Mouse (Mus musculus): ENCODE measurements around the gene Fam107b. TPM values are rescaled to one million over a fixed set of nuclear protein-coding genes. Genes with fewer than 3 reads are reported as not detected.

Gene Fam107b
- polyA plus RNA-seq, 2 experiments = 9.8 to 20.8 TPM

- Histone ChIP-seq H3K27me3 (ENCODE audit: control insufficient read depth, insufficient read depth, low read length) (no peaks in the 10 kb centered on the region), H3K9ac (replicated peaks) (no peak overlapping the region)
Measured at GRCm38 (mm10) chr2:3738734-3739133, 168.4 kb downstream of the Fam107b start.

DNA sequence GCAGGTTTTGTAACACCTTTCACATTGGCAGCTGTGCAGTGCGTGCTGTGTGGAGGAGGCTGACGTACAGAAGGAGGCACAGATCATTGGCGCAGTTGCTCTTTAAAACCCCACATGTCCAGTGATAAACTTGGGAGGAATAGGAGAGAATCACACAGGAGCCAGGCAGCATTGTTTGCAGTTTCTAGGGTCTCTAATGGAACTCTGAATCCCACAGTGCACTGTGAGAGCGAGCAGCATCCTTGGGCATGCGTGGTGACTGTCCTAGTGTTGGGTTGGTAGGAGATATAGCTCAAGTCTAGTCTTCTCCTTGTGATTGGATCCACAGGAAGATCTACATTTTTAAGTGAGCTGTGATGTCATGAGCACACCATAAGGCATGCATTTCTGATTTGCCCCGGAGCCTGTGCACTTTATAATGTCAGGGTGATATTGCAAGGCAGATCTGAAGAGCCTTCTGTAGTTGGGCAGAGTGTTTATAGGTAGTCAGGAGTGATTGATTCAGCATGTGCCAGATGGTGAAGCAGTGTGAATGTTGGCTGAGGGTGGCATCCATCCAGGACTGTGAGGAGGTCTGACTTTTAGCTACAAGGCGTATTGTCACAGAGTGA lies 169.2 kb downstream of the Fam107b start:
- Histone ChIP-seq H3K27me3 (ENCODE audit: control insufficient read depth, insufficient read depth, low read length) (no peaks in the 10 kb centered on the region), H3K27ac (no peak overlapping the region), H3K9me3 (ENCODE audit: control insufficient read depth, low read length) (no peaks in the 10 kb centered on the region), H3K4me3 (ENCODE audit: insufficient read depth in 1 of 2, low read depth in 2 of 2, low read length in 2 of 2) (no peak overlapping the region), H3K36me3 (replicated peaks; ENCODE audit: control insufficient read depth, insufficient read depth, low read depth) (no peaks in the 10 kb centered on the region), H3K9ac (replicated peaks) (no peak overlapping the region), H3K4me2 (ENCODE audit: low read depth) (no peak overlapping the region), H3K4me1 (replicated peaks; ENCODE audit: control insufficient read depth in 2 of 2, insufficient read depth in 2 of 2, low read length in 1 of 2) (no peaks in the 10 kb centered on the region; a peak in 1 of 4 replicates)
- ATAC-seq (ENCODE audit: insufficient read depth) (no peak), DNase-seq (ENCODE audit: low read depth in 3 of 3, low spot score in 3 of 3) (no peak)
- TF ChIP-seq EP300 (IDR thresholded peaks at IDR 0.05; ENCODE audit: low read depth) (no peak), CTCF (IDR thresholded peaks at IDR 0.05; ENCODE audit: low read depth) (no peak)
- WGBS (ENCODE audit: insufficient replicate concordance) = 71% methylated on average over 7 of the region's 7 CpGs

More at GRCm38 (mm10) chr2:3738734-3739133, 168.4 kb downstream of the Fam107b start:
- 81% methylated on average over 12 of the region's 12 CpGs for WGBS (ENCODE audit: insufficient replicate concordance)
- H3K9me3 ChIP-seq (ENCODE audit: control insufficient read depth, low read length) = no peaks in the 10 kb centered on the region
- no peak overlapping the region for H3K27ac ChIP-seq
- H3K4me1 ChIP-seq (replicated peaks; ENCODE audit: control insufficient read depth in 2 of 2, insufficient read depth in 2 of 2, low read length in 1 of 2) = no peaks in the 10 kb centered on the region; a peak in 1 of 4 replicates
- H3K36me3 ChIP-seq (replicated peaks; ENCODE audit: control insufficient read depth, insufficient read depth, low read depth) = no peaks in the 10 kb centered on the region
- H3K4me3 ChIP-seq (ENCODE audit: insufficient read depth in 1 of 2, low read depth in 2 of 2, low read length in 2 of 2) = no peak overlapping the region
- DNase-seq (ENCODE audit: low read depth in 3 of 3, low spot score in 3 of 3) (no peak), ATAC-seq (ENCODE audit: insufficient read depth) (no peak)
- H3K4me2 ChIP-seq (ENCODE audit: low read depth) = no peak overlapping the region
- no peak for TF ChIP-seq CTCF (IDR thresholded peaks at IDR 0.05; ENCODE audit: low read depth)
- TF ChIP-seq EP300 (IDR thresholded peaks at IDR 0.05; ENCODE audit: low read depth) = no peak

GRCm38 (mm10) chr2:3740256-3740655 lies 170.0 kb downstream of the Fam107b start:
- H3K4me1 ChIP-seq (replicated peaks; ENCODE audit: control insufficient read depth in 2 of 2, insufficient read depth in 2 of 2, low read length in 1 of 2) = no peaks in the 10 kb centered on the region; a peak in 1 of 4 replicates
- H3K4me3 ChIP-seq (ENCODE audit: insufficient read depth in 1 of 2, low read depth in 2 of 2, low read length in 2 of 2) = no peak overlapping the region
- WGBS (ENCODE audit: insufficient replicate concordance) = 52% methylated on average over 3 of the region's 3 CpGs
- H3K9ac ChIP-seq (replicated peaks) = no peak overlapping the region
- H3K36me3 ChIP-seq (replicated peaks; ENCODE audit: control insufficient read depth, insufficient read depth, low read depth) = no peaks in the 10 kb centered on the region
- ATAC-seq (ENCODE audit: insufficient read depth) = no peak
- H3K27ac ChIP-seq = no peak overlapping the region
- no peaks in the 10 kb centered on the region for H3K9me3 ChIP-seq (ENCODE audit: control insufficient read depth, low read length)
- no peak overlapping the region for H3K4me2 ChIP-seq (ENCODE audit: low read depth)
- no peak for TF ChIP-seq EP300 (IDR thresholded peaks at IDR 0.05; ENCODE audit: low read depth)
- no peak for DNase-seq (ENCODE audit: low read depth in 3 of 3, low spot score in 3 of 3)
- H3K27me3 ChIP-seq (ENCODE audit: control insufficient read depth, insufficient read depth, low read length) = no peaks in the 10 kb centered on the region

DNA sequence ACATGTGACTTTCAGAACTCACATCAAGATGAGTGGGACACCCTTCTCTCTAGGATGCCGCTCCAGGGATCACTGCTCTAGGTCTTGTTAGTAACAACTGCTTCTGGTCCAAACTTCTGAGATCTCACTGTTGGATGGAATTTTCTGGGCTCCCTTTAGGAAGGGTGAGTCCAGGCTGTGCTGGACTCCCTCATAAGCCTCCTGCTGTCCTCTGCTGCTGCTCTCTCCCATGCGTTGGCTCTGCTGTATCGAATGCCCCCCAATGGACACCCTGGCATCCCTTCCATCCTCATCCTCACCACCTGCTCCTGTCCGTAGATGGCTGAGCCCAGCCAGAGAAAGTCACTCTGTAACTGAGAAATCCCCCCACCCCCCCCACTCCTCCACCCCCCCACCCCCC lies 170.4 kb downstream of the Fam107b start:
- Histone ChIP-seq H3K36me3 (replicated peaks; ENCODE audit: control insufficient read depth, insufficient read depth, low read depth) (no peaks in the 10 kb centered on the region), H3K4me2 (ENCODE audit: low read depth) (no peak overlapping the region), H3K4me1 (replicated peaks; ENCODE audit: control insufficient read depth in 2 of 2, insufficient read depth in 2 of 2, low read length in 1 of 2) (no peaks in the 10 kb centered on the region; a peak in 1 of 4 replicates), H3K4me3 (ENCODE audit: insufficient read depth in 1 of 2, low read depth in 2 of 2, low read length in 2 of 2) (no peak overlapping the region), H3K27ac (no peak overlapping the region), H3K9me3 (ENCODE audit: control insufficient read depth, low read length) (no peaks in the 10 kb centered on the region), H3K9ac (replicated peaks) (no peak overlapping the region), H3K27me3 (ENCODE audit: control insufficient read depth, insufficient read depth, low read length) (no peaks in the 10 kb centered on the region)
- ATAC-seq (ENCODE audit: insufficient read depth) (no peak), DNase-seq (ENCODE audit: low read depth in 3 of 3, low spot score in 3 of 3) (no peak)
- TF ChIP-seq CTCF (IDR thresholded peaks at IDR 0.05; ENCODE audit: low read depth) = no peak
- no peak for TF ChIP-seq EP300 (IDR thresholded peaks at IDR 0.05; ENCODE audit: low read depth)
- WGBS (ENCODE audit: insufficient replicate concordance) = 80% methylated on average over 4 of the region's 4 CpGs

GRCm38 (mm10) chr2:3742519-3742918 lies 172.2 kb downstream of the Fam107b start:
- no peak for DNase-seq (ENCODE audit: low read depth in 3 of 3, low spot score in 3 of 3)
- ATAC-seq (ENCODE audit: insufficient read depth) = no peak
- H3K4me1 ChIP-seq (replicated peaks; ENCODE audit: control insufficient read depth in 2 of 2, insufficient read depth in 2 of 2, low read length in 1 of 2) = no peaks in the 10 kb centered on the region
- no peak overlapping the region for H3K27ac ChIP-seq
- no peak overlapping the region for H3K4me2 ChIP-seq (ENCODE audit: low read depth)
- WGBS (ENCODE audit: insufficient replicate concordance) = 82% methylated on average over 6 of the region's 6 CpGs
- no peaks in the 10 kb centered on the region for H3K9me3 ChIP-seq (ENCODE audit: control insufficient read depth, low read length)
- H3K27me3 ChIP-seq (ENCODE audit: control insufficient read depth, insufficient read depth, low read length) = no peaks in the 10 kb centered on the region
- no peak overlapping the region for H3K9ac ChIP-seq (replicated peaks)
- no peak for TF ChIP-seq CTCF (IDR thresholded peaks at IDR 0.05; ENCODE audit: low read depth)
- TF ChIP-seq EP300 (IDR thresholded peaks at IDR 0.05; ENCODE audit: low read depth) = no peak
- no peak overlapping the region for H3K4me3 ChIP-seq (ENCODE audit: insufficient read depth in 1 of 2, low read depth in 2 of 2, low read length in 2 of 2)
- H3K36me3 ChIP-seq (replicated peaks; ENCODE audit: control insufficient read depth, insufficient read depth, low read depth) = no peaks in the 10 kb centered on the region

Data from liver, embryonic 14.5 days (tissue).